Mouse (Mus musculus) Muller cell, postnatal 12 days (primary cell): Measurements from ENCODE around the gene Abcc4.

Source experiments
- DNase-seq: peaks from one replicate; pipeline ENCODE4 v3.0.0-alpha.2; 2015; ENCODE audit errors: inconsistent ontology term

Gene Abcc4

DNA sequence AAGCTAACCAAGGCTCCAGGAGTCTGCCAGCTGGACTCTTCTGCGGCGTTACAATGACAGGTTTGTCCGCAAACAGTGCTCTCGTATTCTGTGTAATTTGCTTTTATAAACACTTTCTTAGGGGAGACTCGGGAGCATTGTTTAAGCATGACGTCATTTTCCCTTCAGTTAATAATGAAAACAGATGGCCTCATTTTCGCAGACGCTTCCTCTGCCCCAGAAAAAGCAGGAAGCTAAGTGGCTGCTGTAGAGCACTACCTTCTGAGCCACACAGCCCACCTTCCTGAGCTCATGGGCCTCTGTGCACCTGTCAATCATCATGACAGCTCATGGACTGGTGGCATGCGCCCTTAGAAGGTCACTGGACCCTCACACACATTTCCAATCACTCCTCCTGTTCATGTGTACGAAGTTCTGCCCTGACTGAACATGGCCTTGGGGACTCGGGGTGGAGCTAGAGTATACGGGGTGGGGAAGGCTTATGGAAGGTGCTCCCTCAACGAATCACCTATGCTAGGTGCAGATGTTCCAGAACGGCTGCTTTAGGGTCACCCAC lies 199.3 kb downstream of the Abcc4 start:
- peak; percentile 80 for DNase-seq

GRCm38 (mm10) chr14:118496767-118497166 lies 209.3 kb downstream of the Abcc4 start:
- peak; percentile 20 for DNase-seq

- no peak for DNase-seq
Observed at GRCm38 (mm10) chr14:118495458-118495857, 210.6 kb downstream of the Abcc4 start.

DNA sequence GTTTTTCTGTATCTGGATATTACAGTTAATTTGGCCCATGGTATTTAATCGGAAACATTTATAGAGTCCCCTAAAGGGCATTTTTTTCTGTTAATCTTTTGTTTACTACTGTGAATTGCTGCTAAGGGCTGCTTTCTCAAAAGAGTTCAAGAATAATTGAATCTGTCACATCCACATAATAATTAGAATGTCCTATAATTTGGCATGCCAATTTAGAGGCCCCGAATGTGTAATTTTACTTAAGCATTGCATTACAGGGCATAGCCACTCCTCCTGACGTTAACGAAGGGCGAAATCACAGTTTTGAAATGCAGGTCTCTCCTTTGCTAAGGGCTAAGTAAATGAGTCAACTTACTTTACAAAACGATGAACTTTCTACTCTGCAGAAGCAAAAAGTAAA lies 214.3 kb downstream of the Abcc4 start:
- no peak for DNase-seq

DNA sequence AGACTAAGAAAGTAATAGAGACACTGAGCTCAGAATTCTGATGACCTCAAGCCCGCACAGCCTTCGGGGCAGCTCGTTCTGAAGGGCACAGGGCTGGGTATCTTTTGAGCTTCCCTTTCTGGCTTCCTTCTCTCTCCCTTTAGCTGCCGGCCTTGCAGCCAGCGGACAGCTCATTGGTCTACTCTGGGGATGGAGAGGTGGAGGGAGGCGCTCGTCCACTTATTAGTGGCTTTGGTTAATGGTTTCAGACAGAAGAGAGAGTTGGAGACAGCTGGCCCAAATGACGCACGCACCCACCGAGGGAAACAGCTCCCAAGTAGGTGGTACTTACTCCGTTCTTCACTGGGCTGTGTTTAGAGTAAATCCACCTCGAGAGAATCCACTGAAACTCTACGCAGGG lies 214.7 kb downstream of the Abcc4 start:
- DNase-seq: peak; percentile 75

DNA sequence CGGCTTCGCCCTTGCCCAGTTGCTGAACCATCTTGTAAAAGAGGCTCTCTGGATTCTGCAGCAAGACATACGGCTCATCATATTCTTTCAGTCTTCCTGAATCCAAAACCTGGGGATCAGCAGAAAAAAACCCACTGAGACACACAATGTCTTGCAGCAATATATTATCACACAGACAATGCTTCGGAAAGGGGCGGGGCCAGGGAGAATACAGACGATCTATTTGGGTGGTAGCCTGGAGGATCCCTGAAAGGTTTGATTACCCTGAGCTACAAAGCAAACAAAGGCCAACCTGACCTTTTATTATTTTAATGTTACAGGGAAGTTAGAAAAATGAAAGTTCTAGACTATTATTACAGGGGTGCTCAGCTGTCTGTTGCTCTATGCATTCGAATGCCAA lies 215.5 kb downstream of the Abcc4 start:
- no peak for DNase-seq

GRCm38 (mm10) chr14:118486349-118486748 lies 219.7 kb downstream of the Abcc4 start:
- no peak for DNase-seq

DNA sequence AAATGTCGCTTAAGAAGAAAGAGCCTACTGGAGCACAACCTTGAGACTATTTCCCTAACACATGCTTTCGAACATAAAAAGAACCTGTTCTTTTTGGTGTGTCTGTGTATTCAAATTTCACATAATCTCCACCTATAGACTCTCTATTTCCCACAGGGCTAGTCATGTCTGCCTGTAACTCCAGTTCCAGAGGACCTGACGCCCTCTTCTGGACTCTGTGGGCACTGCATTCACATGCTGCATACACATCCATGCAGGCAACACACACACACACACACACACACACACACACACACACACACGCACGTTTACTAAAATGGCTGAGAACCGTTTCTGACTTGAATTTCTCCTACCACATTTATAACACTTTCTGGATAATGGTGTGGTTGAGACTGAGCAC lies 220.4 kb downstream of the Abcc4 start:
- no peak for DNase-seq

DNA sequence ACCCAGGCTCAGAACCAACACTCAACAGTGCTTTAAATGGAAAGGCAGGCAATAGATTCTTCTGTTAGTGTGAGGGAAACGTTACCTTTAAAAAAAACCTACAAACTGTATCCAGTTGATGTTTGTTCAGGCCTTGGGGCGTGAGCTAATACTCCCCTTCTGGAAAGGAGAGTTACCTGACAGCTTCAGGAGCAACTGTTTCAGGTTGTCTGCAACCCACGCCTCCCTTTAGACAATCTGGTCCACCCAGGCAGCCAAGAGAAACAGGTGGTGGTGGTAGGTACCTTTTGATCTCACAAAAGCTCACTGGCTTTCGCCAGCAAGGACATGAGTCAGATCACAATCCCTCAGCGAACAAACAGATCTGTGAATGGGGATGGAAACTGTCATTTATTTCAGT lies 223.7 kb downstream of the Abcc4 start:
- no peak for DNase-seq

DNA sequence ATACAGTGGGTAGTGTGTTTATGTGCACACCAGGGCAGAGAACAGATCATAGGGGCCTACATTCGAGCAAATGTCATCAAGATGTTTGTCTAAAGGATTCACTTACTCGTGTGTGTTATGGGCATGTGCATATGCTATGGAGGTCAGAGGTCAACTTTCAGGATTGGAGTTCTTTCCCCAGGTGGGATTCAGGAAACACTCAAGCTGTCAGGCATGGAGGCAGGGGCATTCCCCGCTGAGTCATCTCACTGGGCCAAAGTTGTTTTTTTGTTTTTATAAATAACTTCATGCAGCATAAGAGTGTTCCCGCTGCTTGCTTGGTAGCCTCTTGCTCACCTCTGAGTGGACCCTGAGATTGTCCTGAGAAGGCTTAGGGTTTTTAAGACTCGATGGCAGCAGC lies 224.2 kb downstream of the Abcc4 start:
- DNase-seq: no peak

- no peak for DNase-seq
Observed at GRCm38 (mm10) chr14:118476329-118476728, 229.7 kb downstream of the Abcc4 start.

- no peak for DNase-seq
Observed at GRCm38 (mm10) chr14:118475100-118475454, 230.9 kb downstream of the Abcc4 start.

DNA sequence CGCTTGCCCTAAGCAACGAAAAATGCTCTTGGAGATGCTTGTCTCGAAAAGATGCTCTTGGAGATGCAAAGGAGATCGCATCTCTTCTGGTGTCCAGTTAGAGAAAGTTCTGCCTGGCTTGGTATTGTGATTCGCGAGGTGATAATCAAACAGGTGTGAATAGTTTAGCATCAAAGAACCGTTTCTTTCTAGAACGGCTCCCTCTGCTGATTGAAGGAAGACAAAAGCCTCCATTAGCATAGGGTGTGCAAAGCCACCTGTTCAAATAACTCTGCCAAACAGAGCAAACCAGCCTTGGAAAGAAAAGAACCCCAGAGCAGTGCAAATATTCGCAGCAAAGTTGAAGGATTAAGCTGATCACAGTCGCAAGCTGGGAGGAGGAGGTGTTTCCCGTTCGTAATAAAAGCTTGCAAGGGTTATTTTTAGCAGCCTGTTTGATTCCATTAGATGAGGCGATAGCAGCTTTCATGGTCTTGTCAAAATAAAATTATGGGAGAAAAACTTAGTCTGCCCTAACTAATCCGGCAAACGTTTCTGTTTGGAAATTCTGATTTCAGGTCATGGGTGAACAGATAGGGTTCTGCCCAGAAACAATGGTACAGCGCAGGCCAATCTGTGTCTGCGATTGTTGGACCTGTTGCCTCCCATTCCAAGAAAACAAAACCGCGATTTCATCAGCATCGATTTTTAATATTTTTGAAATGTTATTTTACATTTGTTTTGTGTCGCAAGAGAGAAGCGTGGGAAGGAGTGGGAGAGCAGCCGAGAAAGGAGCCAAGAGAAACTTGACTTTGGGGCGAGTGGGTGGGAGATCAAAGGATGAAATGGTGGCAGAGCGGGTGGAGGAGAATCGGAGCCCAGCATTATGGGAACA lies 231.6 kb downstream of the Abcc4 start:
- peak; percentile 29 for DNase-seq

- peak; percentile 81 for DNase-seq
Observed at GRCm38 (mm10) chr14:118473831-118474193, 232.2 kb downstream of the Abcc4 start.

DNA sequence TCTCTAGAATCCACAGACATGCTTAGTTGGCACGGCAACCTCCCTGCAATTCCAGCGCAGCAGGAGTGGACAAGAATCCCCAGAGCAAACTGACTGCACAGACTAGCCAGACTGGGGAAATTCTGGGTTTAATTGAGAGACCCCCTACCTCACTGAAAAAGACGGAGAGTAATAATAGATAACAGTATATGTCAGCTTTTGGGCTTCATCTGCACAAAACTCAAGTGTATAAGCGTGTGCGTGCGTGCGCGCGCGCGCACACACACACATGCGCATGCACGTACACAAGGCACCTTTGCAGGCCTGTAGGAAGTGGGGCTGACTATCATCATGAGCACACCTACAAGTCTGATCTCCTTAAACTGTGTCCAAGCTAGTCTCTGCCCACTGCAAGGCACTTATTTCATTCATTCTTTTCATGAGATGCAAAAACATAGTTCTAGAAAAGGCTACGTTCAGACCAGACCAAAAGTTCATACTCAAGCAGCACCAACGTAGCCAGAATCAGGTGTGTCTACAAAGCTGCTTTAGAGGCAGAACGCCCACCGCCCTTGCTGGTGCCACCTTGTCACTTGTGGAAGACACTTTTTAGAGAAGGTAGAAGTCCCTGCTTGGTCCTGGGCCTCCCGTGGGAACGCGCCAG lies 232.7 kb downstream of the Abcc4 start:
- DNase-seq: no peak

- no peak for DNase-seq
Observed at GRCm38 (mm10) chr14:118465331-118465730, 240.7 kb downstream of the Abcc4 start.

GRCm38 (mm10) chr14:118464401-118464800 lies 241.6 kb downstream of the Abcc4 start:
- DNase-seq: no peak

GRCm38 (mm10) chr14:118452572-118452971 lies 253.4 kb downstream of the Abcc4 start:
- no peak for DNase-seq

DNA sequence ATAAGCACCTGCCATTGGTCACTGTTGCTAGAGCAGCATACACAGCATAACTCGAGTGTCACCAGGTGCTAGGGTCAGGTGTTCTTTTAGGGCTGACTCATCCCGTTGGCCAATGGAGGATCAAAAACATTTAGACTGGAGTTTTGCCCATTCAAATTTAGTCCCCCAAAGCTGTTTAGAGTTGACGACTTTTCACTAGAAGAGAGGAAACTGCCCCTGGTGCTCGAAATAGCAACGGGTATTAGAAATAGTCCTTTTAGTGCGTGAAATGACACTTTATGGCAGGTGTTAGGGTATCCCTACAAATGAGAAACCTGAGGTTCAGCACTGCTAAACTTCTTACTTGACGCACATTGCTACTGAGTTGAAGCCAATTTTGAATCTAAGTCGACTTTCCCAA lies 265.9 kb downstream of the Abcc4 start:
- DNase-seq: no peak

DNA sequence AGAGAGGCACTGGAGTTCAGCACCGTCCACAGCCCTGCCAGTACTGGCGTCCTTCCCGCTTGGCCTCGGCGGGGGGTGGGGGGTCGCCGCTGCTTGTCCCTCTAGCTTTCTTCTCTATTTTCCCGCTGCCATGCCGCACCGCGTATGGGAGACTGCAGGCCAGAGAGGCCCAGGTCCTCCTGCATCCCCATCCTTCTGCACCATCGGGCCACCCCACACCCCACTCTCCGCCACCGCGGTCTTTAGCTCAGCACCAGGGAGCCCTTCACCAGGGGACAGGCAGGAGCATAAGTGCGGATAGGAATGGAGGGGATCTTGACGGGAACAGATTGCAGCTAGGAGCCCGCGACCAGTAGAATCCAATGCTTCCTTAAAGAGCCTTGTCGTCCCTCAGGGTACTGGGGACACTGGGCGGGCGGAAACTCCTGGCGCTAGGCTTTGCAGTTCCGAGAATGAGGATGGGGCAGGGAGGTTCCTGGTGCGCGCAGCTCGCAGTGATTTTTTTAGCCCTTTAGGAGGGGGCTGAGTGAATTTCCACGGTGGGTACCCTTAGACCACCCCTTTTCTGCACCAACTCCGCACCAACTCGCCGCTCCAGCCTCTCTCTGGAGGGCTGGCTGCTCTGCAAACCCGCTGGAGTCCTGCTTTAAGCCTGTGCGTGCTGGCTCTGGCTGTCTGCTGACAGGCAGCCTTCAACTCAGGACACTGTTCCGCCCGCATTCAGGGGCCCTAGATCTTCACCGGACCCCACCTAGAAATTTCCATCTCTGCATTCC lies 268.7 kb downstream of the Abcc4 start:
- peak; percentile 57 for DNase-seq

DNA sequence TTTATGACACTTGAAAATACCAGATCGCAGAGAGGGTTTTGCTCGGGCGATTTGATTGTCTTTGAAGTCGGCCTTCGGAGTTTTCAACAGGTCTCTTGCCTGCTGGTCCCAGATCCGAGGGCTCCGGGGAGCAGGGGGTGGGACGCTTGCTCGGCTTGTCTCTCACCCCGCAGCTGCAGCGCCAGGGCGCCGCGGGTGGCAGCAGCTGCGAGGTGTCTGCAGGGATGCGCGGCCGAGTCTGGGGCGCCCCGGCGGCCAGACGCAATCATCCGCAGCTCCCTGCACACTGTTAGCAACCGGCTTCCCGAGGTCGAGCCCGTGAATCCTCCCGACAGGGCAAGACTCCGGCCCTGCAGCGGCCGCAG lies 269.2 kb downstream of the Abcc4 start:
- DNase-seq: no peak

GRCm38 (mm10) chr14:118435676-118436330 lies 270.2 kb downstream of the Abcc4 start:
- no peak for DNase-seq
